Mouse (Mus musculus) urinary bladder, adult 2 months (tissue): ENCODE measurements around the gene Cfc1. TPM values are rescaled to one million over a fixed set of nuclear protein-coding genes. Genes with fewer than 3 reads are reported as not detected.

Source experiments
- DNase-seq: peaks from one replicate; pipeline ENCODE4 v3.0.0; 2022; ENCODE audit warnings: low spot score
- polyA plus RNA-seq: library from polyadenylated mRNA; depleted of rRNA; stranded (reverse); fragments of >200 nt; gene quantifications from 2 replicates; pipeline ENCODE4 v1.2.3, GENCODE M21; 2012; rRNA removed

The Cfc1 gene
- polyA plus RNA-seq, 1 experiment, result 0.34 TPM

GRCm38 (mm10) chr1:34553690-34554089, 18.2 kb downstream of the Cfc1 start:
- no peak for DNase-seq

DNA sequence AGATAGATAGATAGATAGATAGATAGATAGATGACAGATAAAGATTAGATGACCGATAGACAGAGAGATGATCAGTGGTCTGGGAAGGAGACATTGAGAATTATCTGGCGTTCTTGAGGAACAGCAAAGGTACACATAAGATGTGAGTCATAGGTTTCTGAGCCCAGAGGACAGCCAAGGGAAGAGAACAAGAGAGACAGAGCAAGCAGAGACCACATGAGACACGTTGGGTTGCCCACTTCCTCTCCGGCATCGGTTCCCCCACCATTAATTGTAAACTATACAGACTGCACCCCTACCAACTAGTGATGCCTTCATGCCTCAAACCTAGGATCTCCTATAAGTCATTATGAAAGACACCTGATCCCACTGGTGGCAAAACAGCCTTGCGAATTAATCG, 18.8 kb downstream of the Cfc1 start:
- DNase-seq, result no peak

DNA sequence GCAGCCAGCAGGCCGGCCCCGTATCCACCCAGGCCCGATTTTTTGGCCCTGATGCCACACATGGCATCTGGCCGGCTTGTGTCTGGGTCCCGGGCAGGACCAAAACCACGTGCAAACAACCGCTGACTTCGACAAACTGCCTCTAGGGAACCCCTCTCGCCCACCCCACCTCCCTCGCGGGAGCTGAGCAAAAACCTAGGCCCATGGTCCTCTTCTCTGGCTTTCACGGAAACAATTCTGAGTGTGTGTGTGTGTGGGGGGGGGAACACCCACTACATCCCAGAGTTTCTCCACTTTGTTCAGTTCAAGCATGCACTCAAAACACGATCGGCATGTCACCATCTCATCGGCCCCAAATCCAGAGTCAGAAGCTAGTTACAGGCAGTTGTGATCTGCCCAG, 25.4 kb downstream of the Cfc1 start, which contains the start of gene Prss40:
TSS of gene Prss40 (minus strand) at position 101 of the 400 bp plus-strand sequence.
- no peak for DNase-seq

- DNase-seq, result no peak
Observed at GRCm38 (mm10) chr1:34564383-34565045, 29.1 kb downstream of the Cfc1 start.

DNA sequence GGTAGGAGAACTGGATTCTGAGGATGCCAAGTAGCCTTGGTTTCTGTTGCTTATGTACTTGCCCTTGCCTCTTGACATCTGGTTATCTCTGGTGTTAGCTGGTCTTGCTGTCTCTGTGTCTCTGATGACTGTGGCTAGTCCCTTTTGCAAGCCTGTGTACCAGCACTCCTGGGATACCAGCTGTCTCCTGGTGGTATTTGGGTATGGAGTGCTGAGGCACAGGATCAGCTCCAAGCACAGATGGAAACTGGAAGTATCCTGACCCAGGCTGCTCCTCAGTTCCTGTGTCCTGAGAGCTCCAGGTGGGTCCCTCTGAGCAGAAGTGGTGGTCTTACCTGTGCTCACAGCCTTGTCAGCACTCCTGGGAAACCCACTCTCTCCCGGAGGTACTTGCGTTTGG, 32.7 kb downstream of the Cfc1 start:
- no peak for DNase-seq

DNA sequence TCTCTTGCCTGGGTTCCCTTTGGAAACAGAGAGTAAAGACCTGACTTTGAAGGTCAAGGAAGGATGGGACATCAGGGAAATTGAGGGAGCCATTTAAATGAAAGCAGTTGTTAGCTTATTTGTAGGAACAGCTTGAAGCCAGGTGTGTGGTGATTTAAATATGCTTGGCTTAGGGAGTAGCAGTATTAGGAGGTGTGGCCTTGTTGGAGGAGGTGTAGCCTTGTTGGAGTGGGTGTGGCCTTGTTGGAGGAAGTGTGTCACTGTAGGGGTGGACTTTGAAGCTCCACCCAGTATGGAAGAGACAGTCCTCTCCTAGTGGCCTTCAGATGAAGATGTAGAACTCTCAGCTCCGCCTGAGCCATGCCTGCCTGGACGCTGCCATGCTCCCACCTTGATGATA, 34.4 kb downstream of the Cfc1 start:
- no peak for DNase-seq

DNA sequence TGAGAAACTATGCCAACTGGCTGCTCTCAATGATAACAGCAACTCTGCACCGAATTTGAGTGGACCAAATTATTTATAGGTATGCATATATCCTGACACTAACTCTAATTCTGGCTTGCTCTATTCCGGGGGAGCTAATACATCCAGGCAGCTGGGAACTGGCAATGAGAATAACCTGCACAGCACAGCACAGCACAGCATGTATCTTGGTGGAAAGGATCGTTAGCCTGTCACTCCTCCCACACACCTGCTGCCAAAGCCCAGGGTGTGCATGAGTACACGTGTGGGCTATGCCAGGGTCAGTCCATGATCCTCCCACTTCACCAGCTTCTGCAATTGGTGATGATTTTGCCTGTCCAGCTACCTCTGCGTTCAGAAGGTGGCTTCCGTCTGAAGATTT, 36.0 kb downstream of the Cfc1 start:
- no peak for DNase-seq

DNA sequence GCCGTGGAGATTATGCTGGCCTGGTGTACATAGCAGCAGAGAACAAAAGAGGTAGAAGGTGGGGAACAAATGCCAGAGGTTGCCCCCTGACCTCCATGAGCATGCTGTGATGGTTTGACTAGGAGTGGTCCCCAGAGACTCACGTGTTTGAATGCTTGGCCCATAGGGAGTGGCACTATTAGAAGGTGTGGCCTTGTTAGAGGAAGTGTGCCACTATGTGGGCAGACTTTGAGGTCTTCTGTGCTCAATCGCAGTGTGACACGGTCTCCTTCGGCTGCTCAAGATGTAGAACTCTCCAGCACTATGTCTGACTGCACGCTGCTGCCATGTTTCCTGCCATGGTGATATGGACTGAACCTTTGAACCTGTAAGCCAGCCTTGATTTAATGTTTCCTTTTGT, 37.8 kb downstream of the Cfc1 start:
- no peak for DNase-seq

DNA sequence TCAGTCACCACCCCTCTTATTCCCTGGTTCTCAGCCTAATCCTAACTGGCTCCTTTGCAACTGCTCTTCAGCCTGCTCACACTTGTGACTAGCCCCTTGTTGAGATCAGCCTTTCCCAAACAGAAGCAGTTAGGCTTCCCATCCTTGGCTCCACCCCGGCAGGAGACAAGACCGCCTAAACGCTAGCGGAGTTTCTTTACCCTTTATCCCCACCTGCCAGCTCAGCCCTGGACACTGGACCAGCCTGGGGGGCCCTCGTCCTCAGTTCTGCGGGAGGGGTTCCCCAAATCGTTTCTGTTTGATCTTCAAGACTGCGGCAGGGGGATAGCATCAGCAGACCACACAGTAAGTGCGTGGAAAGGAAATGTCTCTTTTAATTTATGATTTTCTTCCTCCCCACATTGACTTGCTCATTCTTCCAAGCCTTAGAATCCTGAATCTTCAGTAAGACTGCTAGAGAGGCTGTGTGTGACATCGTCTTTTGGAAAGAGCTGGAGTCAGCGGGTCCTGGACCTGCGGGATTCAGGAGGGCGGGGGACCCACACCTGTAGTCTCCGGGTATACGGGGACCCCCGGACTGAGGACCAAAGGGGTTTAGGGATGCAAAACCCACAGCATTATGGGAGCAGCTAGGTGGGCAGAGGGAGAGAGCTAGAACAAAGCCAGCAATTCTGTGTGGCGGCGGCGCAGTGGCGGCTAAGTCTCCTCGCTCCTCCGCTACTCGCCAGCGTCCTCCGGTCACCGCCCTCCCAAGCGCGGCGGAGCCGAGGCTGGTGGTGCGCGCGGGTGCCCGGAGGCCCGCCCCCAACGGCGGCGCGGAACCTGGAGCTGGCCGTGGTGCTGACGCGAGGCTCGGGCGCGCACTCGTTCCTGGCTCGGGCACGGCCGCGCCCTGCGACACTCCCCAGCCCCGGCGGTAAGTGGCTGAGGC, 43.7 kb downstream of the Cfc1 start, which contains the start of gene Amer3:
TSS of gene Amer3 (plus strand) at position 807 of the 931 bp plus-strand sequence.
- peak; percentile 45 for DNase-seq

- DNase-seq, result no peak
Observed at GRCm38 (mm10) chr1:34579782-34580356, 44.4 kb downstream of the Cfc1 start.

- no peak for DNase-seq
Observed at GRCm38 (mm10) chr1:34582218-34582617, 46.8 kb downstream of the Cfc1 start.

DNA sequence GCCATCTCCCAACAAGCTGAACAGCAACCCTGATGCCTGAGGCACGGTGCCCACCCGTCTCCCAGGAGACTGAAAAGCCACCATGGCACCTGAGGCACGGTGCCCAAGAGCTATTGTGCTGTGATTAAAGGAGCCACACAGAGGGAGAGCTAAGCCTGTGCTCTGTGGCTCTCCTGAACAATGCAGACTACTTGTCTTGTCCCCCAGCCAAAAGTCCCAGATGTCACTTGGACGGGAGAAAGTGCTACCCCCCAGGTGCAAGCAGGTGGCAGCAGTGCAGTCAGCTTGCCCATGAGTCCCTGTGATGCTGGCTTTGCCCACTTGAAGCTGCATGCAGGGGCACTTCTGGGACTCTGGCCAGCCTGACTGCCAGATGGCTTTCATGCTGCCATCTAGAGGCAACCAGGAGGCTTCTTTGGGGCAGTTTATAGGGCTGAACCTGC, 48.4 kb downstream of the Cfc1 start:
- no peak for DNase-seq

- no peak for DNase-seq
Observed at GRCm38 (mm10) chr1:34584736-34585135, 49.3 kb downstream of the Cfc1 start.

- no peak for DNase-seq
Observed at GRCm38 (mm10) chr1:34587298-34588096, 52.0 kb downstream of the Cfc1 start.

Other genes with a start within 250 kb of the Cfc1 start
- 34.3 and 41.4 TPM in 2 replicates for gene Ccdc115, start 96.0 kb upstream of the Cfc1 start, polyA plus RNA-seq
- 25.4 TPM in 2 replicates for gene Imp4, start 95.8 kb upstream of the Cfc1 start, polyA plus RNA-seq
- gene Ptpn18, start 75.9 kb upstream of the Cfc1 start, polyA plus RNA-seq, result 21.8 and 33.6 TPM in 2 replicates
- not detected in 2 replicates for gene Prss39, start 37.2 kb upstream of the Cfc1 start, polyA plus RNA-seq
- gene Prss40, start 25.3 kb downstream of the Cfc1 start, polyA plus RNA-seq, result not detected in 2 replicates
- gene Amer3, start 44.0 kb downstream of the Cfc1 start, polyA plus RNA-seq, result 0.01 TPM in 1 of 2 replicates, not detected in the other